Mouse (Mus musculus) embryonic facial prominence, embryonic 15.5 days (tissue): ENCODE data around the gene Golph3. TPM values are rescaled to one million over a fixed set of nuclear protein-coding genes. Genes with fewer than 3 reads are reported as not detected.

ENCODE experiments used
- ATAC-seq: fragments of 200-750 bp; cut with Nextera tagmentation; 2 replicates; pipeline ENCODE4 v1.8.0; 2017; ENCODE audit warnings: low read depth, moderate TSS enrichment; ENCODE audit not compliant: insufficient number of reproducible peaks, low FRiP score, low TSS enrichment
- H3K27ac ChIP-seq: fragments of 300-500 bp; sonication (generic); replicated peaks from 2 replicates; pipeline ENCODE4 v1.5.1; 2015; ENCODE audit warnings: mild to moderate bottlenecking, inconsistent platforms
- H3K27me3 ChIP-seq: fragments of 300-500 bp; sonication (generic); 2 replicates; pipeline ENCODE4 v1.6.1; 2015; ENCODE audit warnings: inconsistent platforms
- H3K36me3 ChIP-seq: fragments of 300-500 bp; sonication (generic); 2 replicates; pipeline ENCODE4 v1.6.1; 2015; ENCODE audit warnings: mild to moderate bottlenecking, inconsistent platforms
- H3K4me1 ChIP-seq: fragments of 300-500 bp; sonication (generic); 2 replicates; pipeline ENCODE4 v1.6.1; 2015; ENCODE audit warnings: inconsistent platforms
- H3K4me2 ChIP-seq: fragments of 300-500 bp; sonication (generic); replicated peaks from 2 replicates; pipeline ENCODE4 v1.6.1; 2015; ENCODE audit warnings: mild to moderate bottlenecking, inconsistent platforms
- H3K4me3 ChIP-seq: fragments of 300-500 bp; sonication (generic); replicated peaks from 2 replicates; pipeline ENCODE4 v1.5.1; 2015; ENCODE audit warnings: mild to moderate bottlenecking, inconsistent platforms
- H3K9ac ChIP-seq: fragments of 300-500 bp; sonication (generic); 2 replicates; pipeline ENCODE4 v1.6.1; 2015; ENCODE audit warnings: inconsistent platforms
- H3K9me3 ChIP-seq: fragments of 300-500 bp; sonication (generic); replicated peaks from 2 replicates; pipeline ENCODE4 v1.6.1; 2016; ENCODE audit warnings: inconsistent platforms
- WGBS: fragments of 180-500 bp; shearing (Covaris S2); methylation state at CpG from one replicate; pipeline ENCODE4 v1.1.7; 2015; 5-methylcytosine and 5-hydroxymethylcytosine counted together
- polyA plus RNA-seq: library from polyadenylated mRNA; unstranded; fragments of >200 nt; fragmentation: Nextera tagmentation; extraction: Ambion mirVana; gene quantifications from 2 replicates; pipeline ENCODE4 v1.2.1, GENCODE M21; 2015

The Golph3 gene
- 91.9 and 93.5 TPM in 2 replicates for polyA plus RNA-seq

DNA sequence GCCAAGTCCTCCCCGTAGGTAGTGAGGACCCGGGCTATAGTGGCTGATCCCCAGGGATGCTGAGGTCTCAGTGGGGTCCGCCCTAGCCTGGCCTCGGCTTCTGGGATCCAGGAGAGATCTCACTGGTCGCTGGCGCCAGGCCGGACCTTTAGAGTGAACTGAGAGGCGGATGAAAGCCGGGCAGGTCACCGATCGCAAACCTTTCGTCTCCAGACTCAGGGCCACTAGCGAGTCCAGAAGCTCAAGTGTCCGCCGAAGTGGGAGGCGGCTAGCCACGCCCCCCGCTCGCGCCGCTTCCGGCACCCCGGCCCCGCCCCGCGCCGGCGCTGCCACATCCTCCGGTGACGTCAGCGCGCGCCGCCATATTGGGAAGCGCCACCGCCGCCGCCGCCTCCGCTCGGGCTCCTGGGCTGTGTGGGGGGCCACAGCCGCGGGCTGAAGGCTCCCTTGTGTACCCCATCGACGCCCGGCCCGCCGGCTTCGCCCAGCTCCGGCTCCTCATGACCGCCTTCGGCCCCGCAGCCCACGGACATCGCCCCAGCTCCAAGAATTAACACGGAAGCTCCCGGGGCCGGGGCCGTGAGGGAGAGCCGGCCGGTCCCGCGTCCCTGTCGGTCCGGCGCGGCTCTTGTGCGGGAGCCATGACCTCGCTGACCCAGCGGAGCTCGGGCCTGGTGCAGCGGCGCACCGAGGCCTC lies at the start of gene Golph3:
TSS of gene Golph3 (plus strand) at position 360 of the 697 bp plus-strand sequence.
- ATAC-seq: peak; percentile 94
- Histone ChIP-seq H3K27ac (peak within 1 kb of the TSS; percentile 96), H3K27me3 (peaks cover 4% of the 10 kb centered on the region), H3K9me3 (no peaks in the 10 kb centered on the region), H3K4me3 (peak within 1 kb of the TSS; percentile 76), H3K4me2 (peak within 1 kb of the TSS; percentile 77), H3K4me1 (peaks cover 13% of the 10 kb centered on the region), H3K36me3 (no peaks in the 10 kb centered on the region), H3K9ac (peak within 1 kb of the TSS; percentile 98)
- WGBS: under 1% methylated on average over 74 of the region's 74 CpGs

DNA sequence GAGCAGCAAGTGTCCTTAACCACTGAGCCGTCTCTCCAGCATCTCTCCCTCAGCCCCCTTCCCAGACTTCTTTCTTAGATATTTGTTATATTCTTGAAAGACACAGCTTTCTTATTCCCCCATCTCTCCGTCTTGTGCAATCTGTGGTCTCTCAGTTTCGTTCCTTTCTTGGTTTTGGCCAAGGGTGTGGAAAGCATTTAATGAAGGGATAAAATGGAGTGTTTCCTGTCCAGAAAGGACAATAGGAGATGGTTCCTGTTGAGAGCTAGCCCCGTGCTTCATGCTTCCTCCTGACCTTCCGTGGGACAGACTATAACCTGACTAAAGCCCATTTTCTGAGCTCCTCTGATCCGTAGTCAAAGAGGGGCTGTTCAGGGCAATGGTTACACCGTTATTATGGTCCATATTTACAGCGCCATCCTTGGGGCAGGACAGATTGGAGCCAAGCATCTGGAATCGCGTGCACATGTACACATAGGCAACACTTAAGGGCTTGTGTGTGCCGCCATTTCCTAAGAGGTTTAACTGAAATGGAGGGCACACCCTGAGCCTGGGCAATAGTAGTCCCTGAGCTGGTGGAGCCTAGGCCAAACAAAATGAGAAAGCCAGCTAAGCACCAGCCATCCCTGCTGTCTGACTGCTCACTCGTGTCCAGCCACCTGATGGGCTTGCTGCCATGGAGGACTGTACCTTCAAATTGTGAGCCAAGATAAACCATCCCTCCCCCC lies 47.8 kb upstream of the Golph3 start:
- H3K27ac ChIP-seq: no peak overlapping the region
- no peak for ATAC-seq
- peaks cover 23% of the 10 kb centered on the region for H3K36me3 ChIP-seq
- H3K27me3 ChIP-seq: no peaks in the 10 kb centered on the region
- 81% methylated on average over 12 of the region's 12 CpGs for WGBS
- no peak overlapping the region for H3K4me2 ChIP-seq
- no peak overlapping the region for H3K9ac ChIP-seq
- no peaks in the 10 kb centered on the region for H3K9me3 ChIP-seq
- no peaks in the 10 kb centered on the region for H3K4me1 ChIP-seq
- H3K4me3 ChIP-seq: no peak overlapping the region

DNA sequence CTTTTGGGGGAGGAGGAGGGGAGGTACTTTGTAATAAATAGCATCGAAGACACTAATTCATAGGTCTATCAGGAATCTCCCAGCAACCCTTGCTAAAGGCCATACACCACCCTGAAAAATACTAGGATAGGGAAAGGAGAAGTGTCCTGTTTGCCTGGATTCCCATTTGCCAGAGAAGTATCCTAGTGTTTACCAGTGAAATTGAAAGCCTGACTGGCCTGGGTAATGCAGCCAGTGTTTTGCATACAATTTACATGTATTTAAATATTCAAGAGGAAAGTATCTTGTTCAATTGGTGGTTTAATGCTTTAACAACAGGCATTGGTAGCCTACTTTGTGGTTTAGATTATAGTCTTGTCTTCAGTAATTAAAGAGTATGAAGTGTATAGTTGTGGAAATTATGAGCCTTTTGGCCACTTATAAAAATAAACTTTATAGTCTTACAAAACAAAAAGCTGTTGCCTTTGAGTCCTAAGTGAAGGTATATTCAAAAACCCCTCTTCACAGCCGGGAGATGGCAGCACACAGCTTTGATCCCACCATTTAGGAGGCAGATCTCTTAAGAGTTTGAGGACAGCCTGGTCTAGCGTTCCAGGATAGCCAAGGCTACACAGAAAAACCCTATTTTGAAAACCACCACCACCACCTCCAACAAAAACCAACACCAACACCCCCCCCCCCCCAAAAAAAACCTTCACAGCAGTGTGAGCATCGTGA lies 47.0 kb upstream of the Golph3 start:
- 60% methylated on average over 4 of the region's 4 CpGs for WGBS
- Histone ChIP-seq H3K4me1 (no peaks in the 10 kb centered on the region), H3K27me3 (no peaks in the 10 kb centered on the region), H3K4me3 (no peak overlapping the region), H3K9ac (no peak overlapping the region), H3K27ac (no peak overlapping the region), H3K36me3 (peaks cover 16% of the 10 kb centered on the region), H3K4me2 (no peak overlapping the region), H3K9me3 (no peaks in the 10 kb centered on the region)
- no peak for ATAC-seq

DNA sequence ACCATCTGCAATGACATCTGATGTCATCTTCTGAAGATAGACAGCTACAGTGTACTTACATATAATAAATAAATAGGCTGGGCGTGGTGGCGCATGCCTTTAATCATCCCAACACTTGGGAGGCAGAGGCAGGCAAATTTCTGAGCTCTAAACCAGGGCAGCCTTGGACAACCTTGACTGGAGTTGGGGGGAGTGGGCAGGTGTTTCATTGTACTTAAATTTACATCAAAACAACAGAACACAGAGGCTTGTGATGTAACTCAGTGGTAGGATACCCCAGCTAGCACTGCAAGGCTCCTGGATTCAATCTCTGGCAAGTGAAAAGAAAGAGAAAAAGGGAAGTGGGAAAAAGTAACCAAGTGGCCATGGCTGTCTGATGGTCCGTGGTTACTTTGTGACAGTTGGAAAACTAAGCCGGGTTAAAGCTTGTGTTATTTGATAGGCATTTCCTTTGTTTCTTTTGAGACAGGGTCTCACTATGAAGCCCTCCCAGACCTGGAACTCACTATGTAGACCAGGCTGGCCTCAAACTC lies 46.1 kb upstream of the Golph3 start:
- no peaks in the 10 kb centered on the region for H3K4me1 ChIP-seq
- 79% methylated on average over 4 of the region's 4 CpGs for WGBS
- no peak overlapping the region for H3K4me2 ChIP-seq
- H3K27ac ChIP-seq: no peak overlapping the region
- peaks cover 8% of the 10 kb centered on the region for H3K36me3 ChIP-seq
- H3K27me3 ChIP-seq: no peaks in the 10 kb centered on the region
- no peak overlapping the region for H3K9ac ChIP-seq
- 0 out of 2 replicates have a peak, but pooled peaks cover 4% of the 10 kb centered on the region for H3K9me3 ChIP-seq
- no peak for ATAC-seq
- H3K4me3 ChIP-seq: no peak overlapping the region

DNA sequence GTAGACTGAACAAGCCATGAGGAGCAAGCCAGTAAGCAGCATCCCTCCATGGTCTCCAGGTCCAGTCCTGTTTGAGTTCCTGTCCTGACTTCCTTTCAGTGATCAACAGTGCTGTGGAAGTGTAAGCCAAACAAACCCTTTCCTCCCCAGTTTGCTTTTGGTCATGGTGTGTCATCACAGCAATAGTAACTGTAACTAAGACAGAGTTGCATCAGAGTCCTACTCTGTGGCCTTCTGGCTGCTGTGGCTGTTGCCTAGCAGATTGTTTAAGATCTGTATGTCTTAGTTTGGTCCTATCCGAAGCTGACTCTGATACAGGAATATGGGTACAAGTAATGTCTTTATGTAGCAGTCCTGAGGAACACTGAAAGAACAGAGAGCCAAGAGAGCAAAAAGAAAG lies 41.4 kb upstream of the Golph3 start:
- H3K36me3 ChIP-seq: no peaks in the 10 kb centered on the region
- WGBS: 84% methylated on average over 1 of the region's 1 CpGs
- H3K4me2 ChIP-seq: no peak overlapping the region
- H3K9me3 ChIP-seq: 0 out of 2 replicates have a peak, but pooled peaks cover 4% of the 10 kb centered on the region
- no peak overlapping the region for H3K27ac ChIP-seq
- H3K4me1 ChIP-seq: no peaks in the 10 kb centered on the region
- H3K27me3 ChIP-seq: no peaks in the 10 kb centered on the region
- no peak for ATAC-seq
- H3K4me3 ChIP-seq: no peak overlapping the region
- H3K9ac ChIP-seq: no peak overlapping the region

DNA sequence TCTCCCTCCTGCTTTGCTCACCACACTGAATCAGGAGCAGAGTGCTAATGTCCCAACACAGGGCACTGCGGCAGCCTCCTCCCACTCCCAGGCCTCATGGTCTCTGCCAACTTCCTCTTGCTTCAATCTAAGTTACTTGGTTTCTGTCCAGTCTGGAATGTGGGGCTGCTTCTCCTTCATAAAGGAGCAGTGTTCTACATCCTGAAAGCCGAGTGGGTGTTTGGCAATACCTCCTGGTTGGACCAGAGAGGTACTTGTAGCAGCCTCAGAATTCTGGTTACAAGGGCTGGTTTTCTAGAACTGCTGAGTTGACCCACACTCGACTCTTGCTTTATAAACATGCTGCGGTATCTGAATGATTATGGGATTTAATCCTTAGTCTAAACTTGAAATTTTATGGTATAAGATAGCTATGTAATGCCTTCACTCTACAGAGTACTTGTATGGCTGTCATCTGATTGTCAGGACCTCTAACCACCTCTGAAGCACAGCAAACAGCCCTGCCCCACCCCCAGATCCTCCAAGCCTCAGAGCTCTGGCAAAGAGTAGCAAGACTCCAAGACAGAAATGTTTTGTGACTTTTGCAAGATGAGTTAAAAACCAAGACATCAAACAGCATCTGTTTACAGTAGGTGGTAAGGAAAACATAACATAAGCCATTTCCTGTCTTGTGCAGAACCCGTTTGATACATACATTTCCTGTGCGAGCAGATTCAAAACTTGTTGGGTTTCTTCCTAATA lies 36.3 kb upstream of the Golph3 start:
- H3K27me3 ChIP-seq: no peaks in the 10 kb centered on the region
- H3K4me1 ChIP-seq: no peaks in the 10 kb centered on the region
- H3K36me3 ChIP-seq: no peaks in the 10 kb centered on the region
- no peak overlapping the region for H3K9ac ChIP-seq
- peak; percentile 69 for ATAC-seq
- WGBS: 55% methylated on average over 6 of the region's 6 CpGs
- no peaks in the 10 kb centered on the region for H3K9me3 ChIP-seq
- H3K4me2 ChIP-seq: no peak overlapping the region
- 0 out of 2 replicates have a peak overlapping the region, but pooled peaks have one; percentile 18 for H3K27ac ChIP-seq
- no peak overlapping the region for H3K4me3 ChIP-seq

DNA sequence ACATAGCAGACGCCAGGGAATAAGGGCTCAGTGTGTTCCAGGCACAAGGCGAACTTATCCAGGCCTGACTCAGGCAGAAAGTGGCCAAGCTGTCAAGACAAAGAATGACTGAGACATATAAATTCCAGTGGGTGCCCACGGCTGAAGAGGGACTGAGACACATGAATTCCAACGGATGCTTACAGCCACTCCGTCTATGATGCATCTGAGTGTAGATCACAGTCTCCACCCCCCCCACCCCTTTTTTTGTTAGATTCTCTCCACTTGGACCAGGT lies 35.8 kb upstream of the Golph3 start:
- H3K36me3 ChIP-seq: no peaks in the 10 kb centered on the region
- H3K9ac ChIP-seq: no peak overlapping the region
- no peak for ATAC-seq
- H3K4me3 ChIP-seq: no peak overlapping the region
- no peak overlapping the region for H3K4me2 ChIP-seq
- WGBS: 63% methylated on average over 5 of the region's 5 CpGs
- peak overlapping the region; percentile 18; the same call in 1 of the 2 replicates for H3K27ac ChIP-seq
- H3K4me1 ChIP-seq: no peaks in the 10 kb centered on the region
- H3K27me3 ChIP-seq: no peaks in the 10 kb centered on the region
- no peaks in the 10 kb centered on the region for H3K9me3 ChIP-seq

DNA sequence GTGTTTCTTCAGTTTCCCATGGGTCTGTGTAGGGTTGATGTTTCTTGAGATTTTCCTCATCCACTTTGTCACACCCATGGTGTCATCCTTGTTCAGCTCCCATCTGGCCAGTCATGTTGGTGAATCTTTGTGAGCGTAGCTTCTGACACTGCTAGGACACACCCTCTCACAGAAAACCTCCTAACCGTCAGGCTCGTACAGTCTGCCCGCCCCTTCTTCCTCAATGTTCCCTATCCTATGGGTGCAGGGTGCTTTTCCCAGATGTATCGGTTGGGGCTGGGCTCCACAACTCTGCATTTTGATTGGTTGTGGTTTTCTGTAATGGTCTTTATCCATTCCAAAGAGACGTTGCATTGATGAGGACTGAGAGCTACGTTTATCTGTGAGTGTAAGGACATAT lies 30.9 kb upstream of the Golph3 start:
- H3K9ac ChIP-seq: no peak overlapping the region
- no peaks in the 10 kb centered on the region for H3K27me3 ChIP-seq
- H3K9me3 ChIP-seq: no peaks in the 10 kb centered on the region
- H3K4me3 ChIP-seq: no peak overlapping the region
- H3K4me2 ChIP-seq: no peak overlapping the region
- WGBS: 84% methylated on average over 7 of the region's 7 CpGs
- H3K36me3 ChIP-seq: no peaks in the 10 kb centered on the region
- no peak overlapping the region for H3K27ac ChIP-seq
- no peaks in the 10 kb centered on the region for H3K4me1 ChIP-seq
- no peak for ATAC-seq

DNA sequence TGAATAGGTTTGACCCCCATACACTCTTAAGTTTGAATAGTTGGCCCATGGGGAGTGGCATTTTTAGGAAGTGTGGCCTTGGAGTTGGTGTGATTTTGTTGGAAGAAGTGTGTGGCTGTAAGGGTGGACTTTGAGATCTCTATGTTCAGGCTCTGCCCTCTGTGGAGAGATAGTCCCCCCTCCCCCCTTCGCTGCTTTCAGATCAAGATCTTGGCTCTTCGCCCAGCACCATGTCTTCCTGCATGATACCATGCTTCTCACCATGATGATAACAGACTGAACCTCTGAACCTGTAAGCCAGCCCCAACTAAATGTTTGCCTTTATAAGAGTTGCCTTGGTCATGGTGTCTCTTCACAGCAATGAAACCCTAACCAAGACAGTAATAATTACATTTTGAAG lies 29.5 kb upstream of the Golph3 start:
- no peaks in the 10 kb centered on the region for H3K4me1 ChIP-seq
- H3K36me3 ChIP-seq: no peaks in the 10 kb centered on the region
- WGBS: 89% methylated on average over 2 of the region's 2 CpGs
- no peak for ATAC-seq
- H3K4me2 ChIP-seq: no peak overlapping the region
- no peak overlapping the region for H3K9ac ChIP-seq
- no peak overlapping the region for H3K27ac ChIP-seq
- H3K27me3 ChIP-seq: no peaks in the 10 kb centered on the region
- H3K9me3 ChIP-seq: no peaks in the 10 kb centered on the region
- no peak overlapping the region for H3K4me3 ChIP-seq

DNA sequence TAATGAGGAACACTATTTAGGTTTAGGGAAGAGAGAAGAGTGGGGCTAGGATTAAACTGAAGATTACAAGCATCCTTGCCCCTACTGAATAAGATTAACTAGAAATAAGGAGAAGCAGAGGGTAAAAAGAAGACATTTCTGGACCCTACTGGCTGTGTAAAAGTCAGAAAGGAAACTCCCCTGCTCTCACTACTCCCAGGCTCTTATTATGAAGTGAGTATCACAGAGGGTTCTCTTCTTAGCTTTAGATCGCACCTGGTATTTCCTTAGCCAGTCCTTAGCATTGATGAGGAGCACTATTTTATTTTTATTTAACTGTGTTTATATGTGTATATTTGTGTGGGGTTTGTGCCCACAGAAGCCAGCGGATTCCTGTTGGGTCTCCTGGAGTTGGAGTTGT lies 25.0 kb upstream of the Golph3 start:
- Histone ChIP-seq H3K4me3 (no peak overlapping the region), H3K4me1 (no peaks in the 10 kb centered on the region), H3K4me2 (no peak overlapping the region), H3K27ac (no peak overlapping the region), H3K9me3 (no peaks in the 10 kb centered on the region), H3K27me3 (no peaks in the 10 kb centered on the region), H3K9ac (no peak overlapping the region), H3K36me3 (no peaks in the 10 kb centered on the region)
- 58% methylated on average over 2 of the region's 2 CpGs for WGBS
- ATAC-seq: no peak
